Mouse (Mus musculus) skeletal muscle tissue, adult 2 months (tissue): ENCODE results near the gene Rplp0.
"Not testable (repeated sequence)": the region's sequence is repeated elsewhere in the genome, so short reads cannot be mapped to it uniquely, and the experiment has no call there.

Experiments
- DNase-seq: peaks from one replicate; pipeline ENCODE4 v3.0.0-alpha.2; 2012; ENCODE audit warnings: low read depth, low spot score

Gene Rplp0

DNA sequence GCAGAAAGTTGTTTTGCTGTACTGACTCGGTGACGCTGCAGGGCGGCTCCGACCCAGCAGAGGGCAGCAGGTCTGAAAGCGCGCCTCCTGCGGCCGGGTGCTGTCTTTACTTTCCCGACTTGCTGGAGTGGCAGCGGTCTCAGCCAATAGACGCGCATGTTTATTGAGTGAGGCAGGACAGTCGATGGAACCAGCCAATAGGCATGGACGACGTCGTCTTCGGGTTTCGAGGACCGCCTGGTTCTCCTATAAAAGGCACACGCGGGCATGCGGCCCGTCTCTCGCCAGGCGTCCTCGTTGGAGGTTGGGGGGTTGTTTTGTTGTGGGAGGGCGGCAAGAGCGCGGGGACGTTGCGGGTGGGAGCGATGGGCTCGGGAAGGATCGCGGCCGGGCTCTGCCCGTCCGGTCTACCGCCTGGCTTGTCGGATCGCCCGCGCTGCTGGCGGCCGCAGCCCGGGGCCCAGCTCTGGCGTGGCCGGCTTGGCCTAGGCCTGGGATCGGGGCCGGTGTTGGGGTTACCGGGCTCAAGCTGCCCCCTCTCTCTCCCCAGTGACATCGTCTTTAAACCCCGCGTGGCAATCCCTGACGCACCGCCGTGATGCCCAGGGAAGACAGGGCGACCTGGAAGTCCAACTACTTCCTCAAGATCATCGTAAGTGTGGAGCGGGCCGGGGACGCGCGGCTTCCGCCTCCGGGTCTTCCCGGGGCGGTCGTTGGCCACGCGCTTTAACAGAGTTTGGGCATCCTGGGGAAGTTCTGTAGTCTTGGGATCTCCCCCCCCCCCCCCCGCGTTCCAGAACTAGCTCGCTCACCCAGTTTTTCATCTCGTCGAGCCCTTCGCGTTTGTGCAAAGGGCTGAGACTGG, at the start of gene Rplp0:
Gene Rplp0, plus strand, starts transcription at position 231 of the 865 bp plus-strand sequence.
- DNase-seq: peak; percentile 100

DNA sequence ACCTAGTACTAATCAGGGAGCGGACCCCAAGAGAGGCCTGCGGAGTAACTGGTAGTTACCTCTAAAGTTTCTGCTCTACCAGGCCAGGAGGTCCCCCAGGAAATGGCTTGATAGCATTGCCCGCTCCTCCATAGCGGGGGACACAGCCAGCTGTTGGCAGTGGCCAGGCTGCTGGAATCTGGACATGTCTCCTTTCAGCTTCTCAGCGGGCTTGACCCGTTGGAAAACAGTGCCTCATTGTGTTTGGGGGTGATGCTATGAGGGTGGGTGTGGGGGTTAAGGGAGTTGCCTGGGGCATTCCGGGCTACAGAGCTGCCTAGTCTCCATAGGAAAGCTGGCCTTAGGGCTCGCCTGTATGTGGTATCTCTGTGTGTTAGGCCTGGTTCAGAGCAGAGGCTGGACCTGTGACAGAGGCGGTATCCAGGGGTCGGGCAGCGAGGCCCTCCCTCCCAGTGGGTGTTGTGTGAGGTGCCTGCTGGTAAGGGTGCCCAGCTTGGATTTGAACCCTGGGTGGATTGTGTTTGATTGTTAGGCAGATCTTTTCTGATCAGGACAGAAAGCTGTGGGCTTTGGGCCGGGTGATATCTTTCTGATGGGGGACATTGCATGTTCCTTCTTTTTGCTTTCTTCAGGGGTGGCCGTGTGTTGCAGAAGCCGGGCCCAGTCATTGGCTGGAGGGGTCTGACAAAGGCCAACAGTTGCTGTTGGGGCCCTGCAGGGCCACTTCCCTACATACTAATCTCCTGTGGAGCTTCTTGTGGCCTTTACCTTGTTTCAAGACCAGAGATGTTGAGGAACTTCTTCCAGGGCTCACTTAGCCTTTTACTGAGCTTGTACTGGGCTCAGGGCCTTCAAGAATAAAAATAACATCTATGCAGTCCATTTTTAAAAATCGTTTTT, 49.2 kb upstream of the Rplp0 start:
- DNase-seq: no peak

DNA sequence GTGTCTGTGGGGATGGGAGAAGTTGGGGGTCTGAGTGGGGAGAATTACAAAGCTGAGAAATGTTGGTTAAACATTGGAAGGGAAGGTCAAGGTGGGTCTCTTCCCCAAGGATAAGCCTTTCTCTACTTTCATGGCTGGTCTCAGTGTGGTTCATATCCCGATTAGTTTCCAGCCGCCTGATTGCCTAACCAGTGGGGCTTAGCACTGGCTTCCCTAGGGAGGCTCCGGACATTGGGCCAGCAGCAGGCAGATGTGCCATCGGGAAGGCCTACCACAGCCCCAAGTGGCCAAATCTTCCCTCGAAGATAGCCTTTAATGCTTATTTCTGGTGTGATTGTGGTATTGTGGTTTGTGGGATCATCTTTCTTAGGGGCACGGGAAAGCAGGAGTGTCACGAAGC, 46.9 kb upstream of the Rplp0 start:
- no peak for DNase-seq

DNA sequence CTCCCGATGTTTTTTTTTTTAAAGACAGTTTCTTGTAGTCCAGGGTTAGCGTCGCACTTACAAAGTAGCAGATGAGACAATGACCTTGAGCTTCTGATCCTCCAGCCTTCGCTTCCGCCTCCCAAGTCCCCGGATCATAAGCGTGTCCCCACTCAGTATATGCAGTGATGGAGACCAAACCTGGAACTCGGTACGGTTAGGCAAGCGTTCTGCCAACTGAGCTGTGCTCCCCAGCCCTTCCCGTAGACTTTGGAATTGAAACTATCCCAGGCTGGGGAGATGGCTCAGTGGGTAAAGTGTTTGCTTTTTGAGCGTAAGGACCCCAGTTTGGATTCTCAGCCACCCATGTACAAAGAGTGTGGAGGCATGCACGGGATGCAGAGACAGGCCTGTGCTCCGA, 46.0 kb upstream of the Rplp0 start:
- no peak for DNase-seq

DNA sequence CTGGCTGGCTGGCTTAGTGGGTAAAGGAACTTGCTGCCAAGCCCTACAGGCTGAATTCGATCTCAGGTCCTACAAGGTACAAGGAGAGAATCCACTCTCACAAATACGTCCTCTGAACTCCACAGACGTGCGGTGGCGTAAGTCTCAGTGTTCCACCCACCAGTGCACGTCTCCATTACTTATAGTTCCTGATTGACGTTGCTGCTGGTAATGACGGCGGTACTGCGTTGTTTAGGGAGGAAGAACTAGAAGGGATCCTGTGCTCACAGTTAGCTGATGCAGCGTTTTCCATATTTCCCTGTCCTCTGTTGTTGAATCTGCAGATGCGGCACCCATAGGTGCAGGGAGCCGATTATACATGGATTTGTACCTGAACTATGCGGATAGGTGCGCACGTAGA, 45.5 kb upstream of the Rplp0 start:
- no peak for DNase-seq

DNA sequence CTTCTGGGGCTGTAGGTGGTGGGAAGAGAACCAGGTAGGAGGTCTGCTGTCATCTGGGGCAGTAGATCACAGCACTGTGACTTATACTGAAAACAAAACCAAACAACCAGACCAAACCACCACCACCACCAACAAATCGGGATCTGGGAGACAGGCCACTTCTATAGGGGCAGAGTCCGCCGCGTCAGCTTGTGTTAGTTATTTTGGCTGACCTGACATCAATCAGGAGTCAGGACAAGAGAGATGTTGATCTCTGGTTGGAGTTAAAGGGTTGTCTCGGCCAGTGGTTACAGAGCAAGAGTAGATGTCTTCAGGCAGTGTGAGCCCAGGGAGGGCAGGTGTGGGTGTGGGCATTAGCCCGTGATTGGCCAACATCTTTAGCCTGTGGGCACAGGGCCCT, 44.9 kb upstream of the Rplp0 start:
- no peak for DNase-seq

DNA sequence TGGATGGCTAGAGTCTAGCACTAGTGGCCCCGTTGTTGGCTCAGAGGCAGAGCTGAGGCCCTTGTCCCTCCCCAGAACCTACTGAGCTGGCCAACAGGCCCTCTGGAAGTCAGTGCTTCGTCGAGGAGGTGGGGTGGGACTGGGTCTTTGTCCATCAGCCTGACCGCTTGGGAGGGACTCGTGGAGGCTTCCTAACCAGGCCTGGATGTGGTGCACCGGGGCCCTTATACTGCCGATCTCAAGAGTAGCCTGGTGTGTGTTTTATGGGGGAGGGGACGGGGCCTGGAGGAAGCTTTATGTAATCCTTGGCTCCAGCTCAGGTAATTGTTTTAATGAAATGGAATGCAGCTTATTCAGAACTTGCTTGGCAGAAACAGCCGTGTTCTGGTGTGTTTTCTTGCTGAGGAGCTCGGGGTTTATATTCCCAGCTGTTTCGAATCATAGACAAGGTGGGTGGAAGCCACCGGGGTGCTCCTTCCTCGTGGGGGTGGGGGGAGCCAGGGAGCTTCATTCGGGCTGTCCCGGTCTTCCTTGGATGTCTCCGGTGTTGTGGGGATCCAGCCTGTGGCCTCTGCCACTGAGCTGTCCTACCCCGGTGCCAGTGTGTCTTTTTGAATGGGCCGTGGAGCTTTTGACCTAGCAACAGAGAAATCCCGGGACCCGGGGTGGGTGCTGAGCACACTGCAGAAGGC, 44.2 kb upstream of the Rplp0 start:
- DNase-seq: peak; percentile 79

DNA sequence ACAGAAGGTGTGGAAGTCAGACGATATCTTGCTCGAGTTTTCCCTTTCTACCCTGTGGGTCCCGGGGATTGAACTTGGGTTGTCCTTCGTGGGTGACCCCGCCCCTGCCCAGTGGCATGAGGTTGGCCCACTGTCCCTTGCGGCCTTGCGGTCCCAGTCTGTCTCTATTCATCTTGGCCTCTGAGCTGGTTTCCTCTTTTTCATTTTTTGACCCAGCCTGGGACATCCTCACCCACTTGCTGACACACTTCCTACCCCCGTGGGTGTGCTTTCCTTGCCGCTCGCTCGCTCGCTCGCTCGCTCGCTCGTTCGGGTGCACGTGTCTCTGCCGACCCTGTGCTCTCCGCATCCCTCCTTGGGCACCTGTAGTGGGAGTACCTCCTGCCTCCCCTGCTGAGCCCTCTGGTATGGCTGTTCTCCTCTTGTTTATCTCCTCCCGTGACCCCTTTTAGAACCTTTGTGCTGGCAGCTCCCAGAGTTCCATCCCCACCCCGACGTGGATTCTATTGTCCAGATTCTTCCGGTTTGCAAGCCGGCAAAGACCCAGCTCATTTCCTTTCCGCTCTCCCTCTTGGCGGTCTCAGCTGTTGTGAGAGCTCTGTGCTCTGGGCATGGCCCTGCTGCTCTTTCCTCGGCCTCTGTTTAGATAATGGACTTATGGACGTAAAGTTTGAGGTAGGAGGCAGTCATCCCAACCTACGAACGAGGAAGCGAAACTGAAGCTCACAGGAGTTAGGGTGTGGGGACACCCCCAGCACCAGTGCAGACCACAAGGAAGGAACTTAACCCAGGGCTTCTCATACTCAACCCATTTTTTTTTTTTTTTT, 43.0 kb upstream of the Rplp0 start:
- DNase-seq: no peak

DNA sequence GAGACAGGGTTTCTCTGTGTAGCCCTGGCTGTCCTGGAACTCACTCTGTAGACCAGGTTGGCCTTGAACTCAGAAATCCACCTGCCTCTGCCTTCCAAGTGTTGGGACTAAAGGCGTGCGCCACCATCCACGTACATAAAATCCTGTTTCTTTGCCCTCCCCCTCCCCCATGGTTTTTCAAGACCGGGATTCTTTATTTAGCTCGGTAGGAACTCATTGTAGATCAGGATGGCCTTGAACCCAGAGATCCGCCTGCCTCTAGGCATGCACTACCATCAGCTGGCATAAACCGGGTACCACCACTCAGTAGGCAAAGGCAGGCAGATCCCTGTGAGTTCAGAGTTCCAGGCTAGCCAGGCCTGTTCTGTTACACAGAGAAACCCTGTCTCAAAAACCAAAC, 42.4 kb upstream of the Rplp0 start:
- no peak for DNase-seq

DNA sequence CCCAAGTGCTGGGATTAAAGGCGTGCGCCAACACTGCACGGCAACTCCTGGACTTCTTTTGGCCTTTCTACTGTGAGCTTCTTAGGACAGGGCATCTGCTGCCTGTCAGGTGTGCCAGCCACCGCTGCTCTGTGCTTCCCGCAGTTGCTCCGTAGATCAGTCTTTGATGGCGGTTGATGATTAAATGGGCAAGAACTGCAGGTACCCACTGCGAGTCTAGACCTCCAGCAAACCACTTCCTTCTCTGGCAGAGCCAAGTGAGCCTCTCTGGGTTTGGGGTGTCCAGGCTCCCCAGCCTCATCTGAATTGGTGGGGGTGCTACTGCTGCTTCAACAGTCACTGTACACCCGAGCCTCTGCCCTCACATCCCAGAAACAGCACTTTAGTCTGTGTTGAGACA, 41.8 kb upstream of the Rplp0 start:
- DNase-seq: no peak

DNA sequence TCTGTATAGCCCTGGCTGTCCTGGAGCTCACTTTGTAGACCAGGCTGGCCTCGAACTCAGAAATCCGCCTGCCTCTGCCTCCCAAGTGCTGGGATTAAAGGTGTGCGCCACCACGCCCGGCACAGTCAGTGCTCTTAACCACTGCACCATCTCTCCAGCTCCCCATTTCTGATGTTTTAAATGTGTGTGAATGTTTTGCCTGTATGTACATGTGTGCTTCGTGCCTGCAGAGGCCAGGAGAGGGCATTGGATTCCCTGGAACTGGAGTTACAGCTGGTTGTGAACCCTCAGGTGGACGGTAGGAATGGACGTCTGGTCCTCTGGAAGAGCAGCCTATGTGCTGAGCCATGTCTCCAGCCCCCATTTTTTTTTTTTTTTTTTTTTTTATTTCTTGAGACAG, 41.1 kb upstream of the Rplp0 start:
- not testable (repeated sequence) for DNase-seq

DNA sequence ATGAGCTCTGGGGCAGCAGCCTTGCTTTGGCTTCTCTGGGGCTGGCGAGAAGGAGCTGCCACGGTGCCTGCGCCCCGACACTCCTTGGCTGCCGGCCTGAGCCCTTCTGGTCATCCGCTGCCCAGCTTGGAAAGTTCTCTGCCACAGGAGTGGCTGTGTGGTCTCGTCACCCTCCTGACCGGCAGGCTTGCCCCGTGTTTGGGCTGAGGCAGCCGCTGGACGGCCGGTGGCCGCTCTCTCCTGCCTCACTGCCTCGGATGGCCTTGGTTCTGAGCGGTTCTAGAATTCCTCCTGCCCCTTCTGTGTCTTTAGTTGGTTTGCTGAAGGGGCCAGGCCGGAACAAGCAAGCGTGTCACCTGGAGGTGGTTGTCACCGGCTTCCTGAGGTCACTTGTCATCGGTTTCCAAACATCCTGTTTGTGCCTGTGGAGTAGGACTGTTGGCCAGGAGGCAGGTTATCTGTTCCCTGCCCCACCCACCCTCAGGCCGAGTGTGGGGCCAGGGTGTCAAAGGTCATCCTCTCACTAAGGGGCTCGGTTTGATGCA, 38.9 kb upstream of the Rplp0 start:
- no peak for DNase-seq

DNA sequence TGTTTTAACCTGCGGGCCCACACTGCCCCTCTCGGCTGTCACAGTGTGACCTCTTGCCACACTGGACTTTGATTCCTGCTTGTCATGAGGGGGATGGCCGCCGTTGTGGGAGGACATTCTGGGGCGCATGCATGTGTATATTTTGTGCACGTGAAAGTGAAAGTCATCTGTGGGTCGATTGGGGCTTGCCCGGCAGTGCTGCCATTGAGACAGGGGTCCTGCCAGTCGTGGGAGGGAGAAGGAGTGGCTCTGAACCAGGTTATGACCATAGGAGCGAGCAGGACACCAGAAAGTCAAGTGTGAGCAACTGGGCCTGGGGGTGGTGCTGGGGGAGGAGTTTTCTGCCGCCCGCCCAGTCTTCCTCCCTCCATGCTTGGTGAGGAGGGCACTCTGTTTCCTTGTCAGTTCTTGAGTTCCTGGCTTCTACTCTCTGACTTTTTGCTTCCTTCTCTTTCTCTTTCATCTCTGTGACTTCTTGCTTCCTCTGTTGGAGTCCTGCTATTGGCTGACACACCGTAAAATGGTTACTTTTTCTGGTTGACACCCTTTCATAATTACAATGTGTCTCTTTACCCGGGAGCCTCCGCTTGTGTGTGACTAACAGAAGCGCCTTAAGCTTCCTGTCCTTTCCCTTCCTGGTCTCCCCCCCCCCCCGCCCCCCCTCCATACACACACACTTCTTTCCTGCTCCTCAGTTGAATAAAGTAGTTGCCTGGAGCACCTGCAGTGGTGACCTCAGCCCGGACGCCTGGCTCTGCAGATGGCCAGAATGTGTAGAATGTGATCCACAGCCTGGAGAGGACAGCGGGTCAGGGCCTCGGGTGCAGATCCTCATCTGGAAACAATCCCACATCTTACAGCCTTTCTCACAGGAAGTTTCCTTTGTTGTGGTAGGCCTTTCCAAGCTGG, 37.5 kb upstream of the Rplp0 start:
- no peak for DNase-seq

DNA sequence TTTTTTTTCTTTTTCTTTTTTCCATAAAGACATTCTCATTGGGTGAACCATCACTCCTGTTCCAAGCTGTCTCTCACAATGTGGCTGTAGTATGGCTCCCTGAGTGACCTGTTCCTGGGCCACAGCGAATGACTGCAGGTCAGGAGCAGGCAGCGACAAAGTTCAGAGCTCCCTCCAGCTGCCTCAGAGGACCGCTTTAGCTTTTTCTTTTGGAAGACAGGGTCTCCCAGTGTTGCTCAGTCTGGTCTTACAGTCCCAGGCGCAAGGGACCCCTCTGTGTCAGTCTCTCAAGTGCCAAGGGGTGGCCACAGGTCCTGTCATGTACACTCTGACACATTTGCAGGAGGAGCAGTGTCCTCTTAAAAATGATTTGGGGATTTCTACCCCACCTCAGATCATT, 36.7 kb upstream of the Rplp0 start:
- no peak for DNase-seq

DNA sequence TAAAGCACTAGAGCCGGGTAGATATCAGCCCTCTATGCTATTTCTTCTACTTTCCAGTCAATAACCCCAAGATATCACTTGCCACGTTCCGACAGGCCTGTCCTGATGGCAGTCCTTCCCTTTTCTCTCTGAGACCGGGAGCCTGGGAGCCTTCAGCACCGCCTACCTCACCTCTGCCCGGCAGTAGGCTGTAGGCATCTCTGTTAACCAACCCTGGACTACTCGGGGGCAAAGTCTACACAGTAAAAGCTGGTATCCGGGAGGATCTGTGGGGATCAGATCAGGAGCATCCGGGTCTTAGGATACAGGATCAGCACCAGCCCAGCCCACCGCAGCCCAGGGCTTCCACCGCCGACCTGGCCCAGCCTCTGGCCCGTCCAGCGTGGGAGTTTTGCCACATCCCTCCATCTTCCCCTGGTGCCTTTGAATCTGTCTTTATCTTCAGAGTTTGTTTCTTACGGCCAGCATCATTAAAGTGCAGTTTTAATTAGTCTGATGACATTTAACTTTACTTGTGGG, 36.2 kb upstream of the Rplp0 start:
- DNase-seq: no peak

DNA sequence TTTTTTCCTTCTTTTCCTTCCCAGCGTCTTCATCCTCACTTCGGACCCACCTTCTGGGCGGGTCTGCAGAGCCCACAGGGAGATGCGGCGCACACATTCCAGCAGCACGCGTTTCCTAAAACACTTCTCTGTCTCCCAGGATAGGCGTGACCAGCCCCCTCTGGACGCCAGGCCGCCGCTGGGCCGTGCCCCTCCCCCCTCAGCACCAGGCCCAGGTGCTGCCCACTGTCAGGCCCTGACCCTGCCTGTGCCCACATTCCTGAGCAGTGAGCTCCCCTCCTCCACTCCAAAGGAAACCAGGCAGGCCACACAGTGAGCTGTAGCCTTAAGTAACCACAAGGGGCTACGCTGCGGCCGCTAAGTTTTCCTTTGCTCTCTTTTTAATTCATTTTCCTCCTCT, 35.3 kb upstream of the Rplp0 start:
- no peak for DNase-seq

DNA sequence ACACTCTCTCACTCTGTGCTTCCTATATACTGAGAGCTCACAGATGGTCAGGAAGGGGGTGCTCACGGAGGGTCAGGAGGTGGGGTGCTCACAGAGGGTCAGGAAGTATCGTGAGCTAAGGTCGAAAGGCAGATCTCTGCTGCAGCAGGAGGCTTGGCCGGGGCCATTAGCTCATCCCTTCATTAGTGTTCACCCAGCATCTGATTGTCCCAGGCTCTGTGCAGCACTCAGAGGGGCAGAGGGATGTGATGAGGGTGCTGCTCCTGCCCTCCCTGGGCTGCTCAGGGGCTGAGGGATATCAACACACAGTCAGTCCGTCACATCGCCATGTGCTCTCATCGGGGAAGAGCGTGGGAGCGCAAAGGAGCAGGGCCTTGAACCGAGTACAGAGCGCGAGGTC, 34.8 kb upstream of the Rplp0 start:
- no peak for DNase-seq

DNA sequence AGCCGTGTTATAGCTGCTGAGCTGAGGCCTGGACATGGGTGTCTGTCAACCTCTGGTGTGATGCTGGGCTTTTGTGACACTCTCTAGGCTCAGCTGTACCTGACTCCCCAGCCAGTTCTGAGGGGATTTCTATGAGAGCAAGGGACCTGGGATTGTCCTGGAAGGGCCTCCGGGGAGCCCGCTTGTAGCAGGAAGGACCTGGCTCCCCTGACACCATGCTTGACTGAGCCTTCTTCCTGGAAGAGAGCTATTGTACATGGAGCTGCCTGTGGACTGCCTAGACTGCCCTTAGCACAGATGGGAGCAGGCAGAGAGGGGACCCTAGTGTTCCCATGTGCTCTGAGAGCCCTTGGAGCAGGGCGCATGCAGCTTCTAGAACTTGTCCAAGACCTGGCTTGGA, 33.9 kb upstream of the Rplp0 start:
- no peak for DNase-seq

DNA sequence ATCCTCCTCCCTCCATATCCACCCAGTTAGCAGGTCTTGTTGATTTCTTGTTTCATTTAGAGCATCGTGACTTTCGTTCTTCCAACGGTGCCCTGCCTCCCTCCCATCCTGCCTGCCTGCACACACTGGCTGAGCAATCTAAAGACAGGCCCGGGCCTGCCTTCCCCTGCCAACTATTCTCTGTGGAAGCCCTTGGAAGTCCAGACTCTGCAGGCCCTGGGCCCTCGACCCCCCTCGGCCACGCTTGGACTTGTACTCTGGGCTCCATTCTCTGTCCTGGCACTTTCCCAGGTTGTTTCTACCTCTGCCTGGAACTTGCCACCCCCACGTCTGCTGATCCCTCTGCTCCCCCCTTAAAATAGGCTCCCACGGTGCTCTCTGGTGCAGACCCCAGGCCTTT, 33.3 kb upstream of the Rplp0 start:
- DNase-seq: no peak
